Mouse (Mus musculus) left cerebral cortex, postnatal 14 days (tissue): ENCODE data around the gene Timeless. TPM values are rescaled to one million over a fixed set of nuclear protein-coding genes. Genes with fewer than 3 reads are reported as not detected.
"Not testable (repeated sequence)": the region's sequence is repeated elsewhere in the genome, so short reads cannot be mapped to it uniquely, and the experiment has no call there.

Experiments
- DNase-seq, 2 experiments: peaks; one replicate each; pipeline ENCODE4 v3.0.0; 2021 to 2022; ENCODE audit warnings: low spot score in 2 of 2, mixed read lengths in 1 of 2
- intact Hi-C: fragments of 180-260 bp; cut with DNase I; formaldehyde crosslinking; loops from one replicate; pipeline ENCODE4 v1.15.1; 2025
- long read RNA-seq, 2 experiments: library from polyadenylated mRNA; stranded (forward); transcript quantifications; one replicate each; pipeline ENCODE4 v2.0.0; 2021
- total RNA-seq, 2 experiments: library from RNA; stranded (reverse); gene quantifications; 2 replicates each; pipeline ENCODE4 v1.2.3; 2021

The Timeless gene
- total RNA-seq: 1 to 10 TPM; 7.2 to 9.9 TPM
- long read RNA-seq, experiment 1, full-length matches to known transcripts: 11 of 11 reads
- long read RNA-seq, experiment 1, partial matches to known transcripts: 0 of 11 reads
- long read RNA-seq, experiment 1, other reads (novel, unspliced or antisense): 0 of 11 reads
- long read RNA-seq, experiment 2, full-length matches to known transcripts: 1 of 3 reads
- long read RNA-seq, experiment 2, partial matches to known transcripts: 2 of 3 reads
- long read RNA-seq, experiment 2, other reads (novel, unspliced or antisense): 0 of 3 reads

DNA sequence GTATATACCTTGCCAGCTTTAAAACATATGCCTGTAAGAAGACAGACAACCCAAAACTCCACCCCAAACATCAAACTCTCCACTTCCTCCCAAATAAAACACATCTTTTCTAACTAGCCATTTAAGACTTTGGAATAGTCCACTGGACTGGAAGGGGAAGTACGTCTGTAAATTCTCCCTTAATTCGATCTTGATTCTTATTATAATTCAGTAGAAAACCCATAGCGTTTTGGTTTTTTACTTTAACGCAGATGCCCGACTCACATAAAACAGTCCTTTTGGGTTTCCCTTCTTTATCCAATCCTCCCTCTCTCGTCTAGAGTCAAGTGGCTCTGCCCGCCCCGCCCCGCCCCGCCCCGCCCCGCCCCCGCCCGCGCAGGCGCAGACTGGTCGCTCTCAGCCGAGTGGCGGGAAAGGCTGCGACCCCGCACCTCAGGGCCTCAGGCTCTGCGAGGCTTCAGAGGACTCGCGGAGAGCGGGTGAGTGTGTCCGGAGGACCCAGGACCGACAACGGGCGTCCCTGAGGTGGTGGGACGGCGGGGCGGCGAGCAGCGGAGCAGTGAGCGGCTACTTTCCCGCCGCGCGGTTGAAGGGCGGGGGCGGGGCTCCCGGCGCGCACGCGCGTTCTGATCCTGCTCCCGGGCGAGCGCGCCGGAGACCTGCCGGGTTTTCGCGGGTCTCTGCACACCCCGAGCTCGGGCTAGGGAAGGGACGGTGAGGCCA lies at the start of gene Timeless:
Gene Timeless, plus strand, starts transcription at position 369 of the 723 bp plus-strand sequence.
- intact Hi-C loops: loop anchor here (2.0 kb wide), 1 partner anchor 19 kb away; no protein-coding TSS in a partner anchor
- peak; percentile 81 to 84 for DNase-seq

DNA sequence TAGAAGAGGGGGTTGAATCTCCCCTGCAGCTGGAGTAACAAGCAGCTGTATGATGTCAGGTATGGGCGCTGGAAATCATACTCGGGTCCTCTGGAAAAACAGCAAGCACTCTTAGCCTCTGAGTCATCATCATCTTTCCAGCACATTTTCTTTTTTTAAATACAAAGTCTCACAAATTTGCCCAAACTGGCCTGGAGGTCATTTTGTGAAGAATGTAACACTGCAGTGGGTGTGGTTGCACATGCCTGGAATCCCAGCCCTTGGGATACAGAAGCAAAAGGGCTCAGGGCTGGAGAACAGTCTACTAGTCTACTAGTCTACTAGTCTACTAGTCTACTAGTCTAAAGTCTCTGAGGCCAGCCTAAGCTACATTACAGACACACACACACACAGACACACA lies 47.6 kb upstream of the Timeless start:
- no peak for DNase-seq
- intact Hi-C loops: loop anchor here (10.0 kb wide), 1 partner anchor 229 kb away; no protein-coding TSS in a partner anchor

DNA sequence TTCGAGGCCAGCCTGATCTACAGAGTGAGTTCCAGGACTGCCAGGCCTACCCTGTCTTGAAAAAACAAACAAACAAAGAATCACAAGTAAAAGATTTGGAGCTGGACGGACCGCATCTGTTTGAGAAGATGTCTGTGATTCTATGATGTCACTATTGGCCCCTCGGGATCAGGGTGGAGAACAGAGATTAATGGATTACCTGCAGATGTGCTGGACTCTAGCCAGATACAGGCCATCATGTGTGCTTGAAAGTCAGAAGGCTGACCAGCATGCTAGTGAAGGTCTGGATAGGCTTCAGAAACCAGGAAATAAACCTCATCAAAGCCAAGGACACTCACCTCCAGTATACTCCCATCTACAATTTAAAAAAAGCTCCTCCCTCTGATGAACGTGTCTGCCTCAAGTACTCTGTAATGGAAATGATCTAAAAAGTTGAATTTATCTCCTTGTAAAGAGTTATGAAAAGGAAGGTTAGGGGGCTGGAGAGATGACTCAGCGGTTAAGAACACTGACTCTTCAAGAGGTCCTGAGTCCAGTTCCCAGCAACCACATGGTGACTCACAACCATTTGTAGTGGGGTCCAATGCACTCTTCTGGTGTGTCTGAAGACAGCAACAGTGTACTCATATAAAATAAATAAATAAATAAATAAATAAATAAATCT lies 46.5 kb upstream of the Timeless start:
- DNase-seq: no peak
- intact Hi-C loops: loop anchor here (10.0 kb wide), 1 partner anchor 231 kb away; no protein-coding TSS in a partner anchor

DNA sequence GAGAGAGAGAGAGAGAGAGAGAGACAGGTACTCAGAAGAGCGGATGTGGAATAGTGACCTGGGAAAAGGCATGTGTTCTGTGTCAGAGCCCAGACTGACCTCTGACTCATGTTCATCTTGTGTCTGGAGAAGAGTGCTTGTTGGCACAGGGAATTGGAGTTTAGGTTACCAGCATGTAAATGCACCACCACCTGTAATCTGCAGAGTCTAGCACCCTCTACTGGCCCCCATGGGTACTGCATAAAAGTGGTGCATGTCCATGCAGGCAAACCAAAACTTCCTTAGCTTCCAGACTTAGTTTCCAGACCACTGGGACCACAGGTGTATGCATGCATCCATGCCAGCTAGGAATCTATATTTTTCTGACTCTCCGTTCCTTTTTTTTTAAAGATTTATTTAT lies 45.9 kb upstream of the Timeless start:
- intact Hi-C loops: loop anchor here (2.0 to 10.0 kb wide), 3 partner anchors 45 to 231 kb away; partner anchors contain the start of gene Baz2a
- DNase-seq: peak; percentile 65 to 80

DNA sequence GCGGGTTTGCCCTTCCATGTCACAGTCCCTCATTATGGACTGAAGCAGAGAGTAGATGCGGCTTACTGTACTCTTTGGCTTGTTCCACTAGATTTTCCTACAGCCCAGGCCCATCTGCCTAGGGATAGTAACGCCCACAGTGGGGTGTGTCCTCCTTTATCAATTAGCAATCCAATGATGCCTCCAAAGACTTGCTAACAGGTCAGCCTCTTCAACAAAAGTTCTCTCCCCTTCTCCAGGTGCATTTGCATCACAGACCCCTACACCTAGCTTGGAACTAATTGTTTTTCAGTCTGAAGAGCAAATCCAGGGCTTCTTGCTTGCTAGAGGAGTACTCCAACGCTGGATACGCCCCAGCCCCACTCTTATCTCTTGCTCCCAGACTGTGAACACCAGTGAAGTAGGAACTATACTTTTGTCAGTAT lies 44.7 kb upstream of the Timeless start:
- intact Hi-C loops: loop anchor here (2.0 to 10.0 kb wide), 3 partner anchors 46 to 232 kb away; partner anchors contain the start of gene Baz2a
- no peak for DNase-seq

DNA sequence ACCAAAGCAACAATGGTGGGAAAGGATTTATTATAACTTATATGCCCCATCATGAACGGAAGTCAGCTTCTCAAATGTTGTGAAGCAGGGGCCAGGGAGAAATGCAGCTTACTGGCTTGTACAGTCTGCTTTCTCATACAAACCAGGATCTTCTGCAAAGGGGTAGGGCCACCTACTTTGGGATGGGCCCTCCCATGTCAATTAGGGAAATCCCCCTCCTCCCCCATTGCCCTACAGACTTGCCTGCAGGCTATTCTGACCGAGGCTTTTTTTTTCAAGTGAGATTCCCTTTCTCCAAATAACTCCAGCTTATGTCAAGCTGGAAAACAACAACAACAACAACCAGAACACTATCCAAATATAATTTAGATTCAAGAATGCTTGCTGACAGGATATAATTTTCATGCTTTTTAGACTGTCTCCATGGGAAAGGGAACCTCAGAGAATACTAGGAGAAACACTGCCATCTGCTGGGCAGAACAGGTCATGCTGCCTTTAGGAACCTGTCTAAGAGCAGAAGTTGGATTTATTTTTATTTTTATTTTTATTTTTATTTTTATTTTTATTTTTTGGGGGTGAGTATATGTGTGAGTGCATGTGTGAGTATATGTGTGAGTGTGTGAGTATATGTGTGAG lies 43.5 kb upstream of the Timeless start:
- peak; percentile 81 to 89 for DNase-seq
- intact Hi-C loops: loop anchor here (10.0 kb wide), 1 partner anchor 234 kb away; no protein-coding TSS in a partner anchor

DNA sequence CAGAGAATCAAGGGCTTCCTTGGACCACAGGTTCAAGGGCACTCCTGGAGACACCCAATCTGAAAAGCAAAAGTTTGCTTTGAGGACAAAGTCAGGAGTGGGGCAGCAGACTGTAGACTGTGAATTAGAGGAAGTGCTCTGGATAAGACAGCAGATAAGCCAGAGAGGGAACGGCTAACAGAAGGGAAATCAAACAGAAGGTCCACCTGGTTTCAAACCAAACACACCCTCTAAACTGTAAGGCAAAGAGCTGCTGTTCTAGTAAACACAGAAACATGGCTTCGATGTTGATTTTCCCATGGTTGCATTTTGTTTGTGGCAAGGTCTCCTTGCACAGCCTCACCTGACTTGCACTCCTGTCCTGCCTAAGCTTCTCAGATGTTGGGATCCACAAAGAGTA lies 40.4 kb upstream of the Timeless start:
- intact Hi-C loops: no loop called here
- DNase-seq: no peak

DNA sequence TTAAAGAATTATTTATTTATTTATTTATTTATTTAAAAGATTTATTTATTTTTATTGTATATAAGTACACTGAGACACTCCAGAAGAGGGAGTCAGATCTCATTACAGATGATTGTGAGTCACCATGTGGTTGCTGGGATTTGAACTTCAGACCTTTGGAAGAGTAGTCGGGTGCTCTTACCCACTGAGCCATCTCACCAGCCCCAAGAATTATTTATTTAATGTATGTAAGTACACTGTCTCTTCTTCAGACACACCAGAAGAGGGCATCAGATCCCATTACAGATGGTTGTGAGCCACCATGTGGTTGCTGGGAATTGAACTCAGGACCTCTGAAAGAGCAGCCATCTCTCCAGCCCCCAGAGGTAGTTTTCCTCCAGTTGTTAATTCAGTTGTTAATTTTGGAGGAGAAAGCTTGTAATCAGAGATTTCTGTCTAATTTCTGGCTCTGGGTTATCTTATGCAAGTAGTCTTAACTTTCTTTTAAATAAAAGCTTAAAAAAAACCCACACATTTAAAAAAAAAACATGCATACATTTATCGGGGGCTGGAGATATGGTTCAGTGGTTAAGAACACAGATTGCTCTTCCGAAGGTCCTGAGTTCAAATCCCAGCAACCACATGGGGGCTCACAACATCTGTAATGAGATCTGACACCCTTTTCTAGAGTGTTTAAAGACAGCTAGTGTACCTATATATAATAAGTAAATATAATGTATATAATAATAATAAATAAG lies 39.7 kb upstream of the Timeless start:
- DNase-seq, intact Hi-C loops: not testable (repeated sequence)

DNA sequence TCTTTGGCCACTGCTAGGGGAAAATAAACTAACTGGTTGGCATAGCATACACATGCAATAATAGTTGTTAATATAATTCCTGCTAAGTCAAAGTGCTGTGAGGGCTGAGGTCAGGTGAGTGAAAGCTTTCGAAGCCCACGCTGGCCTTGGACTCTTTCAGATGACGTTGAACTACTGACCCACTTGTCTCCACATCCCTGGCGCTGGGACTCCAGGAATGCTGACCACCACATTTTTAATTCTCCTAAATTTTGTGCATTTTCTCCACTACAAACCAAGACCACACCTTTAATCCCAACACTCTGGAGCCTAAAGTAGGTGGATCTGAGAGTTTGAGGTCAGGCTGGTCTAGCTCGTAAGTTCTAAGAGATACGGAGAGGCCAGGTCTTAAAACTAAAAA lies 38.8 kb upstream of the Timeless start:
- intact Hi-C loops: no loop called here
- no peak for DNase-seq

DNA sequence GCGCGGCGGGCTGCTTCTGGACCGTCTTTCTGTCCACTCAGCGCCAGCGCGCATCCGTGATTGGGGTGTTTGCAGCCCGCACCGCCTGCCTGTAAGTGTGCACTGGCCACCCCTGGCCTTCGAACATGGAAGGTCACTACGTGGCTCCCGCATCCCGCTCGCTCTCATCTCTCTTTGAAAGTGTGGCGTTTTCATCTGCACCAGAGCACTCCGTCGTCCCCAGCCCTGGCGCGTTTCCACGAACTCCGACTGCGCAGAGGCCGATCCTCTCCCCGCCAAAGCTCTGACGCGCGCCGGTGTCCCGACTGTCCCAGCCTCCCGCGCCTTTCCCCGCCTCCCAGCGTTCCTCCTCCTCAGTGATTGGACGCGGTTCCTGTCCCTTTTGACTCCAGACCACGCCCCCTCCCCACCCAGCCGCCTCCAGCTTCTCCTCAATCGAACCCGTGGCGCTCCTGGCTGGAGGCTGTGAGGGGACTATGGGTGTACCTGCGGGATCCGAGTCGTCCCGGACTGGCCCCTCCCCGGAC lies 37.8 kb upstream of the Timeless start, which contains the start of gene Gls2:
Gene Gls2, plus strand, starts transcription at position 434 of the 527 bp plus-strand sequence.
- intact Hi-C loops: no loop called here
- peak; percentile 98 for DNase-seq

DNA sequence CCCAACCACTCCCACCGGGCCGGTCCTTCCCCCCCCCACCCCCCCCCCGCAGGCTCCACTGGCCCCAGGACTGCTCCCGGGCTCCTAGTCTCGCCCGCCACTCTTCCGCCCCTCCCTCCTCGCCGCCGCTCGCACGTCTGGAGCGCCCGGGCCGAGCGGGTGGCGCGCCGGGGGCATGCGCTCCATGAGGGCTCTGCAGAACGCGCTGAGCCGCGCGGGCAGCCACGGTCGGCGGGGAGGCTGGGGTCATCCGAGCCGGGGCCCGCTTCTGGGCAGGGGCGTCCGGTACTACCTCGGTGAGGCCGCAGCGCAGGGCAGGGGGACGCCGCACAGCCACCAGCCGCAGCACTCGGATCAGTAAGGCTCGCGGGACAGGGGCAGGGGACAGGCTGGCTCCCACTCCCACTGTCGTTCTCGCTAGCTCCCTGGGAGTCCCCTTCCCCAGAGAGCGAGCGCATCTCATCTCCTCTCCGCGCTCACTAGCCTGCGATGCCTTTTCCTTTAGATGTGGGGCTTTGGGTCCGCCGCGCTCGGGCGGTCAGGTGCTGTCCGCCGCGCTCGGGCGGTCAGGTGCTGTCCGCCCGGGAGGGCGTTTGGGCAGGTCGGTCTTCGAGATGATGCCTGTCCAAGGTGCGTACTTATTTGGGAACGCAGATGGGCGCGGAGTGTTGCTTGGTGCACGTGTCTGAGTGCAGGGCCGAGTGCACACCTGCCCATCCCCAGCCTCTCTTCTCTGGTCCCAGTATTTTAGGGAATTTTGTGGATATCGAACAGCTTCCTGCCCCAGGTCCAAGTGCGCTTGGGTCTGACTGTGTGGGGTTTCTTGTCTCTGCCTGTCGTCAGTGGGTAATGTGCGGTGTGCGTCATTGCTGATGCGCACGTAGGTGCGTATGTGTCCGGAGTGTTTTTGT lies 37.1 kb upstream of the Timeless start:
- peak; percentile 44 to 60 for DNase-seq
- intact Hi-C loops: no loop called here

DNA sequence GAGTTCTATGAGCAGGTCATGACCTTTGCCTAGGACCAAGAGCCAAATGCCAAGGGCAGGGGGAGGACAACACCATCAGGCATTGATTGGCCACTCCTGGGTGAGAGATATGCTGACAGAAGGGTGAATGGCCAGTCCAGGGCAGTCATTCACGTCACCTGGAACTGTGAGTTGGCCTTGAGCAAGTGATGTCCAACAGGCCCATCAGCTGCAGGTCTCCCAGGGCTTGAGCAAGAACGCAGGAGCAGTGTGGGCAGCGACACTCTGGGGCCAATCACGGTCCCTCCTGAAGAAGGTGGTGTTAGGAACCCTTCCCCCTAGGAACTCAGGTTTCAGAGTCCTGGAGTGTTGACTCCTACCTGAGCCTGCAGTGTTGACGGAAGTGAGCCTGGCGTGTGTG lies 30.0 kb upstream of the Timeless start:
- no peak for DNase-seq
- intact Hi-C loops: no loop called here

DNA sequence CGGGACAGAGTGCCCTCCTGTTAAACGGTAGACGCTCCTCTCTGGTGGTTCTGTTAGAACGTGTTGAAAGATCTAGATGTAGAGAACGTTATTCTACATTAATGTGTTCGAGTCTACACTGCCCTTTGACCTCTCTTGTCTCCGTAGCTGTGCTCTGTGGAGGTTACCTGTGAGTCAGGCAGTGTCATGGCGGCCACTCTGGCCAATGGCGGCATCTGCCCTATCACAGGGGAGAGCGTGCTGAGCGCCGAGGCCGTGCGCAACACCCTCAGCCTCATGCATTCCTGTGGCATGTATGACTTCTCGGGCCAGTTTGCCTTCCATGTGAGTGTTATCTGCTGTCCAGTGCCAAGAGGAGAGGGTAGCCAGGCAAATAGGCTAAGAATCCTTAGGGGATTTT lies 26.9 kb upstream of the Timeless start:
- no peak for DNase-seq
- intact Hi-C loops: no loop called here

DNA sequence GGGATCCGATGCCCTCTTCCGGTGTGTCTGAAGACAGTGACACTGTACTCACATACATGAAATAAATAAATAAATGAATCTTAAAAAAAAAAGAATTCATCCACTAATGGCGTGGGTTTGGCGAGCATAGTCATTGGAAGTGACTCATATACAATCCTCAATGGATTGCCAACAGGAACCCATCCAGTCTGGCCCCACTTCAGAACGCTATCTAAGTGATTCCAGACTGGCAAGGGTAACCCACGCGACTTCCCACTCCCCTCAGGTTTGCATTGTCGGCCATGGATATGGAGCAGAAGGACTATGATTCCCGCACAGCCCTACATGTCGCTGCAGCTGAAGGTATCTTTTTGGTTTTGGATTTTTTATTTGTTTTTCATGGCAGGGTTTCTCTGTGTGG lies 23.5 kb upstream of the Timeless start:
- no peak for DNase-seq
- intact Hi-C loops: no loop called here

DNA sequence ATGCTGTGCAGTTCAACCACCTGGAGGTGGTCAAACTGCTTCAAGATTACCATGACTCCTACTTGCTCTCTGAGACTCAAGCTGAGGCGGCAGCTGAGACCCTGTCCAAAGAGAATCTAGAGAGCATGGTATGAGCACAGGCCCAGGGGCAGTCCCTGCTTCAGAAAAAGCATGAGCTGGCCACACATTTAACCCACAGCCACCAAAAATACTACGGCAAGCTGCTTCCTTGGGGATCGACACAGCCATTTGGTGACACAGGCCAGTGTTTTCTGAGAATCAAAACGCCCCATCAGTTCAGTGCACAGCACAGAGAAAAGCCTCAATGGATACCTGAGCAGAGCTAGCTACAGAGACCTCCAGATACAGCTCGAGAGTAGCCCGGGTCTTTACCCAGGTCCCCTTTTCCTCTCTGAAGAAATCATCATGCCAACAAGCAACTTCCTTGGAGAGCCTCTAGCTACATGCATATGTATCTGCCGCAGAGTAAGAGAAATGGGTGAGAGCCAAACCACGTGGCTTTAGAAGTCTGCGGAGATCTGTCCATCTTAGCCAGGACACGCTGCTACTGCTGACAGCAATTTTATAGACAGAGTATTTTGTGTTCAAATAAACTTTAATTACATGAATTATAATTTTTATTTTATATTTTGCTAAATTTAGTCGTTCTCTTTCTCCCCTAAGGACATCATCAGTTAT lies 22.4 kb upstream of the Timeless start:
- DNase-seq: no peak
- intact Hi-C loops: loop anchor here (5.0 kb wide), 1 partner anchor 73 kb away; no protein-coding TSS in a partner anchor

DNA sequence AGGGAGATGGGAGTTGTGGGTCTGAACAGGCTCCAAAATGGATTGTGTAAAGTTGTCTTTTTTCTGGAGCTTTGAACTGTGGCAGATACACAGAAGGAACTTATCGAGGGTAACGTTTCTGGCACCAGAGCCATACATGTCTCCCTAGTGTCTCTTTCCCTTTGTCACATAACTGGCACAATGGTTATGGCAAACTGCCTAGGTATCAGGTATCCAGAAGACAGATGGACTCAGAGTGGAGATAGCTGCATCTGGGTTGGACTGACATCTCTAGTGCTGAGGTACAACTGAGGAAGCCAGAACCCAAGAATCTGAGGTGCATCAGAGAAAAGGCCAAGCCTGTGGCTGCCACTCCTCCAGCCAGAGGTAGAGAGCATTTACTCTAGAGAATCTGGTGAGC lies 21.7 kb upstream of the Timeless start:
- intact Hi-C loops: loop anchor here (5.0 kb wide), 1 partner anchor 72 kb away; no protein-coding TSS in a partner anchor
- no peak for DNase-seq

DNA sequence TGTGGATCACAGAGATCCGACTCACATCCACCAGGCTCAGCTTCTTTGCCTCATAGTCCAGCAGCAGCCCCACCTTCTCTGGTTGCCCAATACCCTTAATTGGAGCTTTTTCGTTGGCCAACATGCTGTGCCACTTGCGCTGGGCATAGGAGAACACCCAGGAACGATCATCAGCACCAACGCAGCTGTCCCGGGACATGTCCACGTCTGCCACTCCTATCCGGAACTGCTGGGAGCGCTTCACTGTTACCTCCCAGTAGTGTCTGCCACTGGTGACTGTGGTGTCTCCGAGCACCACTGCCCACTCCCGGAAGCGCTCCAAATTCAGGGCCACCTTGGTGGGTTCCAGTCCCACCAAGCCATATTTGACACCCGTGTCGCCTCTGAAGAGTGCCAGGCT lies 20.9 kb upstream of the Timeless start:
- DNase-seq: no peak
- intact Hi-C loops: loop anchor here (5.0 kb wide), 1 partner anchor 71 kb away; no protein-coding TSS in a partner anchor
